Mouse (Mus musculus) layer of hippocampus, postnatal 25 days (tissue): ENCODE data around the gene Brpf3. TPM values are rescaled to one million over a fixed set of nuclear protein-coding genes. Genes with fewer than 3 reads are reported as not detected.
"Not testable (repeated sequence)": the region's sequence is repeated elsewhere in the genome, so short reads cannot be mapped to it uniquely, and the experiment has no call there.

Experiments used
- DNase-seq, 2 experiments: peaks; one replicate each; pipeline ENCODE4 v3.0.0; 2022; ENCODE audit warnings: mixed read lengths in 2 of 2, low spot score in 1 of 2; ENCODE audit errors: extremely low spot score in 1 of 2
- total RNA-seq, 2 experiments: library from RNA; stranded (reverse); gene quantifications; 2 replicates each; pipeline ENCODE4 v1.2.3; 2021

Brpf3 gene
- 10 to 100 TPM; 36.2 to 50.0 TPM for total RNA-seq

- peak; percentile 63 to 71 for DNase-seq
Observed at GRCm38 (mm10) chr17:28800671-28801412, at the start of gene Brpf3. Gene Brpf3, plus strand, starts transcription at chr17:28801090.

- DNase-seq, result no peak
Observed at GRCm38 (mm10) chr17:28756447-28756846, 44.4 kb upstream of the Brpf3 start.

GRCm38 (mm10) chr17:28757470-28757869, 43.4 kb upstream of the Brpf3 start:
- DNase-seq, result no peak

GRCm38 (mm10) chr17:28760736-28761312, 40.1 kb upstream of the Brpf3 start:
- DNase-seq, result no peak

GRCm38 (mm10) chr17:28761871-28762270, 39.0 kb upstream of the Brpf3 start:
- peak; percentile 62 to 79 for DNase-seq

GRCm38 (mm10) chr17:28766203-28766602, 34.7 kb upstream of the Brpf3 start:
- no peak for DNase-seq

GRCm38 (mm10) chr17:28766781-28767515, 33.9 kb upstream of the Brpf3 start:
- DNase-seq, result no peak

GRCm38 (mm10) chr17:28769121-28769874, 31.6 kb upstream of the Brpf3 start, which contains the start of gene Mapk13:
Gene Mapk13, plus strand, starts transcription at chr17:28769297.
- no peak for DNase-seq

GRCm38 (mm10) chr17:28769875-28770421, 30.9 kb upstream of the Brpf3 start:
- no peak for DNase-seq

- no peak for DNase-seq
Observed at GRCm38 (mm10) chr17:28771289-28771688, 29.6 kb upstream of the Brpf3 start.

GRCm38 (mm10) chr17:28774303-28774702, 26.6 kb upstream of the Brpf3 start:
- DNase-seq, result not testable (repeated sequence)

- no peak for DNase-seq
Observed at GRCm38 (mm10) chr17:28775161-28775560, 25.7 kb upstream of the Brpf3 start.

GRCm38 (mm10) chr17:28776817-28777216, 24.1 kb upstream of the Brpf3 start:
- DNase-seq, result no peak

GRCm38 (mm10) chr17:28777231-28778005, 23.5 kb upstream of the Brpf3 start:
- peak in 1 of 2 experiments; percentile 20 for DNase-seq

GRCm38 (mm10) chr17:28779735-28780134, 21.2 kb upstream of the Brpf3 start:
- DNase-seq, result no peak

- no peak for DNase-seq
Observed at GRCm38 (mm10) chr17:28780836-28781235, 20.1 kb upstream of the Brpf3 start.

- no peak for DNase-seq
Observed at GRCm38 (mm10) chr17:28781290-28782045, 19.4 kb upstream of the Brpf3 start.

GRCm38 (mm10) chr17:28785036-28785435, 15.9 kb upstream of the Brpf3 start:
- no peak for DNase-seq

- no peak for DNase-seq
Observed at GRCm38 (mm10) chr17:28787507-28787906, 13.4 kb upstream of the Brpf3 start.
